Mouse (Mus musculus) right cerebral cortex, postnatal 36 days (tissue): ENCODE results near the gene Adamts2.

Experiments
- DNase-seq, 2 experiments: peaks; one replicate each; pipeline ENCODE4 v3.0.0; 2022; ENCODE audit warnings: low spot score in 2 of 2, mixed read lengths in 1 of 2

Gene Adamts2

DNA sequence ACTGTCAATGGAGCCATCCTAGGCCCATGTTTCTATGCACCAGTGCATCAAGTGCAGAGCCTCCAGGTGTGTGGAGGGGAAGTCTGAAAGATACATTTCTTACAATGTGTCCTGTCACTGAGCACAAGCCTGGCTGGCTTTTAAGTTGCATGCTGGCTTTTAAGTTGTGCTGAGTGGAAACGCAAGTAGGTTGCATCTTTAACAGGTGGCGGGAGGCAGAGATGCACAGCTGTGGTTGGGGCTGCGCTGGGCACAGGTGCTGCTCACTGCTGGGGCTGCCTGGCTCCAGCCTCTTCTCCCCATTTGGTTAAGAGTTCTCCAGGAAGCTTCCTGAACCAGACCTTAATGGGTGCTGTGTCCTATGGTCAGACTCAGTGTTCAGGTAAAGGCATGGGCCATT is 21.9 kb downstream of the Adamts2 start:
- DNase-seq: no peak

- no peak for DNase-seq
Observed at GRCm38 (mm10) chr11:50624239-50624638, 22.4 kb downstream of the Adamts2 start.

GRCm38 (mm10) chr11:50624720-50625119 is 22.8 kb downstream of the Adamts2 start:
- no peak for DNase-seq

DNA sequence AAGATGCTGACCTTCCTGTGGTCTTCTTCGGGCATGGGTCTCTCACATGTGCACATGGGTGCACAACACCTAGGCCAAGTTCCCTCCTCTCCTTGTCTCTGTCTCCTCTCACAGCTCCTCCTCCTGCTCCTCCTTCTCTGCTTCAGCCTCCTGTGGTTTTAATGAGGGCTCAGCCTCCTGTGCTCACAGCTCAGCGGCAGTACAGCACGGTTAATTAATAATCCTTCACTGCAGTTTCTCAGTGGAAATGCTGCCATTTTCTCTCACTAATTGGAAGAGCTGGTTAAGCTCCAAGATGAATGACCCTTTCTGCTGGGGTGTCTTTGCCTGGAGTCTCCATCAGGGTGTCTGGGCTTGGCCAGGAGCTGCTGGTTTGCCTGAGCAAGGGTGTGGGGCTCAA is 27.0 kb downstream of the Adamts2 start:
- DNase-seq: no peak

- DNase-seq: no peak
Observed at GRCm38 (mm10) chr11:50630462-50630861, 28.6 kb downstream of the Adamts2 start.

- peak; percentile 36 to 41 for DNase-seq
Observed at GRCm38 (mm10) chr11:50632270-50632669, 30.4 kb downstream of the Adamts2 start.

DNA sequence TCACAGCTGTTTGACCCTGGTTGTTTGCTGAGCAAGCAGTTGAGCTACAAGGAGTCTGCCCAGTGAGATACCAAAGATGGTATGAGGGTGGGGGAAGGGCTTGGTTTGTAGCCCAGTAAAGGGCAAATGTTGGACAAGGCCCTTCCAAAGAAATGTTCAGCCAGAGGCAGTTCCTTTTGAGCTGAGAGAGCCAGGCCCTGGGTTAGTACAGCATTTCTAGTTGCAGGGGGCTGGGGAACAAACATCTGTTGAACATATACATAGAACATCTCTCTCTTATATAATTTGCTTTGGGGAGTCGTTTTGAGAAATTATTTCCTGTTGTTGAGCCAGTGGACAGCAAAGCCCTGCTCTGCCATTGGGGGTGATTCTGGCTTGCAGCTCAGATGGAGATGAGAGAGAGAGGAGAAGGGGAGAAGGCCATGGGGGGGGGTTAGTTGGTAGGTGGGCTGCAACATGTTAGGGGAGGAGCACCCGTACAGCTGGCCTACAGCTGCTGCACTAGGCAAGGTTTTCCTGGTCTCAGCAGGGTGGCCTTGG is 33.2 kb downstream of the Adamts2 start:
- DNase-seq: no peak

DNA sequence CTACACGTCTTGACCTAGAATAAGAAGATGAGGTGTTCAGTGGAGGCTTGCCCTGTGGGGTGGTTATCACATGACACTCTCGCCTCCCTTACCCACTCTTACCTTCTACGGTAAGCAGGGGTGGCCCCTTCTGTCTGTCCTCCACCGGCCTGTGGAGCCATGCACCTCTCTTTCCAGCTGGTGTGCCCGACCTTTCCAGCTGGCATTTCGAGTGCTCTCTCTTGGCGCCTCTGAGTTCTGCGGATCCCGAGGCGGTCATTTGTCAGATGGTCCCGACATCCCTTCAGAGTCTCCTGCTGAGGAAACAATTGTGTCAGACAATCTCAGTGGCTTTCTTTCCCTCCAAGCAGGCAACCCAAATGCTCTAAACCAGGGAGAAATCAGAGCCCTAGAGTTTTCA is 35.1 kb downstream of the Adamts2 start:
- no peak for DNase-seq

DNA sequence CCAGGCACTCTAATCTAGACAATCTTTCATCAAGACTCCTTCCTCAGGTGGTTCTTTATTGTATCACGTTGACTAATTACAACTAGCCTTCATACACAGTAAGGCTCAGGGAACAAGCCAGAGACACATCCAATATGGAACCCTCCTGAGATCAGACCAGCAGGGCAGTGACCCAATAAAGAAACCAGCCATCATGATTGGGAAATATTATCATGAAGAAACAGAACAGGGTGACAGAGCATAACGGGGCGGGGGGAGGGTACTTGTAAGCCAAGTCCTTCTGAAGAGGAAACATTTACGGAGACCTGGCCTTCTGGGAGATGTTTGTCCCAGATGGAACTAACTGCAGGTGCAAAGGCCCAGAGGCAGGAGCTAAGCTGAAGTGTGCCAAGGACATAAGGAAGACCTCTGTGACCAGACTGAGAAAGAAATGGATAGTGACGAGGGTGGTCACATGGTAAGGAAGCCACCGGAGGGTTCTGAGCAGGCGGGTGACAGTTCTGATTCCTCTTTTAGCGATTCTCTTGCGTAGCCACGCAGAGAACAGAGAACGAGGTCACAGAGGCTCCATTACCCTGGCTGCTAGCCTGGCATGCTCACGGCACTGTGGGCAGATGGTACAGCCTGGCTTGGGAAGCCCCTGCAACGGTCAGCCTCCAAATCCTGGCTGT is 36.4 kb downstream of the Adamts2 start:
- no peak for DNase-seq

DNA sequence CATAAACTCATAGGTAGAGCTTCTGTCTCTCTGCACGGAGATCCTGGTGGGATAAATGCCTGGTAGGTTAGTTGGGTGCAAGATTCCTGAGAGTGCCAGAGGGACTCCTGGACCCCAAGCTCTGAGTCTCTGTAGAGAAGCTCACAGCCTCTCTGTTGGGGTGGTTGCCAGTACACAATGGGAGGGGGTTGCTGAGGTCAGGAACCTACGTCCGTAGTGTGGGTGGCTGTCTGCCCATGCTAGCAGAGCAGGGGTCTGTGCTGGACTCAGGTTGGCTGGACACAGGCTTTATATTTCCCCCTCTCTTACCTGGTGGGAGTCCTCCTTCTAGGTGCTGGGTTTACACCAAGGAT is 37.0 kb downstream of the Adamts2 start:
- DNase-seq: no peak

- DNase-seq: no peak
Observed at GRCm38 (mm10) chr11:50642583-50642982, 40.7 kb downstream of the Adamts2 start.

- DNase-seq: no peak
Observed at GRCm38 (mm10) chr11:50646148-50646547, 44.3 kb downstream of the Adamts2 start.

- DNase-seq: no peak
Observed at GRCm38 (mm10) chr11:50648143-50648807, 46.4 kb downstream of the Adamts2 start.

- no peak for DNase-seq
Observed at GRCm38 (mm10) chr11:50650037-50650436, 48.2 kb downstream of the Adamts2 start.

GRCm38 (mm10) chr11:50653746-50654431 is 52.0 kb downstream of the Adamts2 start:
- no peak for DNase-seq

- no peak for DNase-seq
Observed at GRCm38 (mm10) chr11:50658826-50659225, 56.9 kb downstream of the Adamts2 start.

DNA sequence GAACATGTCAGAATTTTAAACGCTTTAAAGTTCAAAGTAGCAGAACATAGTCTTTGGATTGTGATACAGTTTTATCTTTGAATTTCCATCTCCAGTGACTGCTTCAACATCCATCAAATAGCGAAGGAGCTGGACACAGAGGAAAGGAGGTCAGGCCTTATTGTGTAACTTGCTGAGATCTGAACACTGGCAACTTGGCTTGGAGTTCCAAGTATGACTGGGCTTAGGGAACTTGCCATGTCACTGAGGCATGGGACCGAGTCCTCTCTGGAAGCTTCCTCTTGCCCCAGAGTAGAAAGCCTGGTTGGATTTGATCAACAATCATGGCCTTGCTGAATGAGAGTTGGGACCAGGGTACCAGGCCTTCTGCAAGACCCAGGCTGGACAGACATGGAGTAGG is 60.3 kb downstream of the Adamts2 start:
- no peak for DNase-seq

DNA sequence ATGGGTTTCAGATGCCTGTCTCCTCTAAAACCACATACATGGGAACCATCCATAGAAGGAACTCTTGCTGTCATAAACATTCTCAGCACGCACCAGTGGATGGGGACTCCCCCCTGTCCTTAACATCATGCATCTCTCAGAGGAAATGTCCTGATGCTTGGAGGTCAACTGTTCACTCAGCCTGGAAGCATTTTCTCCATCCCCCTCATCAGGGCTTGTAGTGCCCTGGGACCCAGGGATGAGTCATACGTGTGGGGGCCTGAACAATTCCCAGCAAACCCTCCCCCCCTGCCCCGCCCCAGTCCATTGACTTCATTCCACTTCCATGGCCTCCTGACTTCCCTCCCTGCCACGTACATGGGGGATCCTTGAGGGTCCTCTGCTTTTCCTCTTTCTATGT is 62.9 kb downstream of the Adamts2 start:
- no peak for DNase-seq

GRCm38 (mm10) chr11:50669542-50670362 is 67.9 kb downstream of the Adamts2 start:
- no peak for DNase-seq

DNA sequence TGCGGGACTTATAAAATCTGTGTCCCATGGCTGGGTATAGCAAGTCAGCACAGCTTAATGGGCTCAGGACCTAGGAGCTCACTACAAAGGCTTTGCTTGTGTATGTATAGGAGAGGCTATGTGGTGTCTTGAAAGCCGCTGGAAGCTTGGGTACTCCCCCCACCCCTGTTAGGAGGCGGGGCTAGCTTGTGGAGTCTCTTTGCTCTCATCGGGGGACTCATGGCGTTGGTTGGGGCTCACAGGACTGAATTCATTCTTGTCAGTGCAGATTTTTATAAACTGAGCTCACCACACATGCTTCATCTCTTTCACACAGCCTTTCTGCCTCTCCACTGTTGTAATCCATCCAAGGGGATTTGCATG is 68.5 kb downstream of the Adamts2 start:
- DNase-seq: no peak

DNA sequence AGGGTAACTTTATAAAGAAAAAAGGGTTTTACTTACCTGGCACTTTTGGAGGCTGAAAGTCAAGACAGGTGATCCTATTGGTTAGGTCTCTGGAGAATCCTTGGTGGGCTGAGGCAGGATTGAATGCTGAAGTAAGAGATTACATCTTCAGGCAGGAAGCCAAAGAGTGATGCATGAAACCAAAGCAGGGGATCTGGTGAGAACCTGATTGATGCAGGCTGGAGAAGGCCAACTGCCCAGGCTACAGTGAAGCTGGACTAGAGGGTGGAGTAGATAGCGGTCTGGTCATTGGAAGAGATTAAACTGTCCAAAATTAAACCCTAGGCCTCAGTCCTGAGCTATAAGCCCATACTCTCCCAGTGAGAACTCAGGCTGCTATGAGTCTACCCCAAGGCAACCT is 69.0 kb downstream of the Adamts2 start:
- DNase-seq: no peak

DNA sequence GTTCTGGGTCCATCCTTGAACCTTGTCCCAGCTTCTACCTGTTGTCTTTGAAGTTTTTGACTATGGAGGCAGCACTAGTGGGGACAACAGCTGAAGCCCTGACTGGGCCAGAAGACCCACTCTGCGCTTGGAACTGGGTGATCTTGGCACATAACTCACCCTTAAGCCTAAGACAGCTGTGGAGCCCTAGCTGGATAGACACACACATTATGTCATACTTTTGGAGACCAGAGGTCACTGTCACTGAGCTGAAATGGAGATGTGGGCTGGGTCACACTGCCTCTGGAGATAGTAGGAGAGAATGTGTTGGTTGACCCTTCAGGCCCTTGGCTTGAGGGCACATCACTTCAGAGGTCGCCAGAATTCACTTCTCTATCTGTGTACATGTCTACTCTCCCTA is 69.5 kb downstream of the Adamts2 start:
- DNase-seq: no peak
